Mouse (Mus musculus) limb, embryonic 14.5 days (tissue): ENCODE data around the gene Capn13. TPM values are rescaled to one million over a fixed set of nuclear protein-coding genes. Genes with fewer than 3 reads are reported as not detected.
"Not testable (repeated sequence)": the region's sequence is repeated elsewhere in the genome, so short reads cannot be mapped to it uniquely, and the experiment has no call there.

ENCODE experiments used
- ATAC-seq: fragments of 200-750 bp; cut with Nextera tagmentation; 2 replicates; pipeline ENCODE4 v1.8.0; 2017; ENCODE audit warnings: low read depth, moderate number of reproducible peaks, moderate TSS enrichment; ENCODE audit not compliant: low FRiP score
- DNase-seq: peaks from one replicate; pipeline ENCODE4 v3.0.0-alpha.2; 2015; ENCODE audit warnings: low spot score
- H3K27ac ChIP-seq: fragments of 300-500 bp; sonication (generic); replicated peaks from 2 replicates; pipeline ENCODE4 v1.5.1; 2014; ENCODE audit warnings: low read depth, mild to moderate bottlenecking, low read length, moderate library complexity, mixed read lengths
- H3K27me3 ChIP-seq: fragments of 300-500 bp; sonication (generic); 2 replicates; pipeline ENCODE4 v1.6.1; 2014; ENCODE audit warnings: low read length, mixed read lengths; ENCODE audit not compliant: control insufficient read depth, insufficient read depth
- H3K36me3 ChIP-seq: fragments of 300-500 bp; sonication (generic); 2 replicates; pipeline ENCODE4 v1.6.1; 2014; ENCODE audit warnings: mild to moderate bottlenecking, low read length, moderate library complexity, mixed read lengths; ENCODE audit not compliant: control insufficient read depth, insufficient read depth
- H3K4me1 ChIP-seq: fragments of 300-500 bp; sonication (generic); 2 replicates; pipeline ENCODE4 v1.6.1; 2014; ENCODE audit warnings: antibody characterized with exemption, low read length, mixed read lengths; ENCODE audit not compliant: control insufficient read depth, insufficient read depth
- H3K4me2 ChIP-seq: fragments of 300-500 bp; sonication (generic); replicated peaks from 2 replicates; pipeline ENCODE4 v1.6.1; 2014; ENCODE audit warnings: low read depth, mild to moderate bottlenecking, low read length, moderate library complexity; ENCODE audit not compliant: severe bottlenecking
- H3K4me3 ChIP-seq: fragments of 300-500 bp; sonication (generic); replicated peaks from 2 replicates; pipeline ENCODE4 v1.5.1; 2014; ENCODE audit warnings: low read length
- H3K9ac ChIP-seq: fragments of 300-500 bp; sonication (generic); 2 replicates; pipeline ENCODE4 v1.6.1; 2014; ENCODE audit warnings: mild to moderate bottlenecking, low read depth, low read length, moderate library complexity; ENCODE audit not compliant: severe bottlenecking
- H3K9me3 ChIP-seq: fragments of 300-500 bp; sonication (generic); 2 replicates; pipeline ENCODE4 v1.6.1; 2016; ENCODE audit warnings: low read length; ENCODE audit not compliant: control insufficient read depth
- POLR2A ChIP-seq: fragments of 200-500 bp; IDR thresholded peaks from 2 replicates; pipeline ENCODE4 v1.8.0; 2012; ENCODE audit warnings: inconsistent platforms, mild to moderate bottlenecking, moderate library complexity, borderline replicate concordance; ENCODE audit not compliant: insufficient read depth, insufficient read length; ENCODE audit errors: extremely low read depth
- WGBS: fragments of 180-500 bp; shearing (Covaris S2); extraction: QIAGEN DNeasy Blood & Tissue Kit; methylation state at CpG from one replicate; pipeline ENCODE4 v1.1.7; 2014; 5-methylcytosine and 5-hydroxymethylcytosine counted together
- polyA plus RNA-seq, 2 experiments: library from polyadenylated mRNA; depleted of rRNA in 1 of 2; stranded (reverse) in 1 of 2; unstranded in 1 of 2; fragments of >200 nt; fragmentation: Nextera tagmentation in 1 of 2; extraction: Ambion mirVana in 1 of 2; gene quantifications; 2 replicates each; pipeline versions ENCODE4 v1.2.1 to v1.2.3; 2012 to 2014

Capn13 gene
- polyA plus RNA-seq, 2 experiments, result not detected

- Histone ChIP-seq H3K9ac (no peak overlapping the region), H3K4me2 (no peak overlapping the region), H3K9me3 (no peaks in the 10 kb centered on the region), H3K36me3 (no peaks in the 10 kb centered on the region), H3K27ac (no peak overlapping the region), H3K4me1 (no peaks in the 10 kb centered on the region), H3K4me3 (no peak overlapping the region), H3K27me3 (peaks cover 11% of the 10 kb centered on the region)
- WGBS, result 61% methylated on average over 6 of the region's 7 CpGs
- ATAC-seq (no peak; the same call in 1 of the 2 replicates), DNase-seq (peak; percentile 13)
- TF ChIP-seq POLR2A, result no peak
Measured at GRCm38 (mm10) chr17:73300147-73300880, 100.4 kb downstream of the Capn13 start.

GRCm38 (mm10) chr17:73298981-73299380, 101.7 kb downstream of the Capn13 start:
- Histone ChIP-seq H3K27ac (no peak overlapping the region), H3K27me3 (0 out of 2 replicates have a peak, but pooled peaks cover 6% of the 10 kb centered on the region), H3K36me3 (no peaks in the 10 kb centered on the region), H3K9me3 (no peaks in the 10 kb centered on the region), H3K4me1 (no peaks in the 10 kb centered on the region), H3K4me3 (no peak overlapping the region), H3K4me2 (no peak overlapping the region), H3K9ac (no peak overlapping the region)
- DNase-seq (no peak), ATAC-seq (no peak)
- no peak for TF ChIP-seq POLR2A
- 78% methylated on average over 6 of the region's 6 CpGs for WGBS

- Histone ChIP-seq H3K9me3 (no peaks in the 10 kb centered on the region), H3K9ac (no peak overlapping the region), H3K4me1 (no peaks in the 10 kb centered on the region), H3K27me3 (no peaks in the 10 kb centered on the region), H3K27ac (no peak overlapping the region), H3K4me3 (no peak overlapping the region), H3K4me2 (no peak overlapping the region), H3K36me3 (no peaks in the 10 kb centered on the region)
- DNase-seq (peak; percentile 71), ATAC-seq (no peak)
- WGBS, result 32% methylated on average over 4 of the region's 4 CpGs
- TF ChIP-seq POLR2A, result no peak
Measured at GRCm38 (mm10) chr17:73296855-73297254, 103.8 kb downstream of the Capn13 start.

GRCm38 (mm10) chr17:73293237-73293636, 107.4 kb downstream of the Capn13 start:
- DNase-seq (no peak), ATAC-seq (no peak)
- TF ChIP-seq POLR2A, result no peak
- Histone ChIP-seq H3K4me1 (no peaks in the 10 kb centered on the region), H3K36me3 (no peaks in the 10 kb centered on the region), H3K27me3 (no peaks in the 10 kb centered on the region), H3K9ac (no peak overlapping the region), H3K4me2 (no peak overlapping the region), H3K9me3 (no peaks in the 10 kb centered on the region), H3K27ac (no peak overlapping the region), H3K4me3 (no peak overlapping the region)
- 74% methylated on average over 3 of the region's 3 CpGs for WGBS

GRCm38 (mm10) chr17:73284301-73284700, 116.4 kb downstream of the Capn13 start:
- ATAC-seq (no peak; the same call in 1 of the 2 replicates), DNase-seq (peak; percentile 62)
- no peak overlapping the region for H3K27ac ChIP-seq
- no peaks in the 10 kb centered on the region for H3K36me3 ChIP-seq
- TF ChIP-seq POLR2A, result no peak
- no peaks in the 10 kb centered on the region for H3K9me3 ChIP-seq
- H3K27me3 ChIP-seq, result no peaks in the 10 kb centered on the region
- no peak overlapping the region for H3K4me2 ChIP-seq
- no peak overlapping the region for H3K9ac ChIP-seq
- 0 out of 2 replicates have a peak, but pooled peaks cover 2% of the 10 kb centered on the region for H3K4me1 ChIP-seq
- H3K4me3 ChIP-seq, result no peak overlapping the region
- 12% methylated on average over 2 of the region's 2 CpGs for WGBS

GRCm38 (mm10) chr17:73282702-73283101, 118.0 kb downstream of the Capn13 start:
- H3K4me1 ChIP-seq, H3K4me3 ChIP-seq, DNase-seq, H3K27me3 ChIP-seq, H3K9me3 ChIP-seq, ATAC-seq, H3K4me2 ChIP-seq, H3K27ac ChIP-seq, H3K9ac ChIP-seq, H3K36me3 ChIP-seq: not testable (repeated sequence)
- WGBS, result 43% methylated on average over 6 of the region's 6 CpGs
